Mouse (Mus musculus) intestine, embryonic 16.5 days (tissue): ENCODE data around the gene Lnx2. TPM values are rescaled to one million over a fixed set of nuclear protein-coding genes. Genes with fewer than 3 reads are reported as not detected.

Experiments used
- ATAC-seq: fragments of 200-750 bp; cut with Nextera tagmentation; 2 replicates; pipeline ENCODE4 v1.8.0; 2017; ENCODE audit warnings: moderate TSS enrichment, moderate library complexity
- H3K27ac ChIP-seq: fragments of 300-500 bp; sonication (generic); 2 replicates; pipeline ENCODE4 v1.5.1; 2014; ENCODE audit warnings: mild to moderate bottlenecking, low read length
- H3K27me3 ChIP-seq: fragments of 300-500 bp; sonication (generic); replicated peaks from 2 replicates; pipeline ENCODE4 v1.6.1; 2014; ENCODE audit warnings: low read length, control low read depth, mixed read lengths; ENCODE audit not compliant: control insufficient read depth, insufficient read depth
- H3K36me3 ChIP-seq: fragments of 300-500 bp; sonication (generic); 2 replicates; pipeline ENCODE4 v1.6.1; 2014; ENCODE audit warnings: low read length, control low read depth; ENCODE audit not compliant: control insufficient read depth, insufficient read depth
- H3K4me1 ChIP-seq: fragments of 300-500 bp; sonication (generic); 2 replicates; pipeline ENCODE4 v1.6.1; 2014; ENCODE audit warnings: low read length, control low read depth, mixed read lengths; ENCODE audit not compliant: control insufficient read depth, insufficient read depth
- H3K4me2 ChIP-seq: fragments of 300-500 bp; sonication (generic); 2 replicates; pipeline ENCODE4 v1.6.1; 2014; ENCODE audit warnings: low read depth, low read length, control low read depth
- H3K4me3 ChIP-seq: fragments of 300-500 bp; sonication (generic); 2 replicates; pipeline ENCODE4 v1.5.1; 2014; ENCODE audit warnings: mild to moderate bottlenecking, low read length
- H3K9ac ChIP-seq: fragments of 300-500 bp; sonication (generic); 2 replicates; pipeline ENCODE4 v1.6.1; 2014; ENCODE audit warnings: low read depth, low read length
- H3K9me3 ChIP-seq: fragments of 300-500 bp; sonication (generic); 2 replicates; pipeline ENCODE4 v1.6.1; 2016; ENCODE audit warnings: low read length, control low read depth; ENCODE audit not compliant: control insufficient read depth
- WGBS: fragments of 180-500 bp; shearing (Covaris S2); extraction: QIAGEN DNeasy Blood & Tissue Kit; methylation state at CpG from one replicate; pipeline ENCODE4 v1.1.7; 2014; 5-methylcytosine and 5-hydroxymethylcytosine counted together
- polyA plus RNA-seq: library from polyadenylated mRNA; unstranded; fragments of >200 nt; fragmentation: Nextera tagmentation; extraction: Ambion mirVana; gene quantifications from 2 replicates; pipeline ENCODE4 v1.2.1, GENCODE M21; 2015

Gene Lnx2
- polyA plus RNA-seq, 1 experiment from 2014 or later: 15.2 TPM

DNA sequence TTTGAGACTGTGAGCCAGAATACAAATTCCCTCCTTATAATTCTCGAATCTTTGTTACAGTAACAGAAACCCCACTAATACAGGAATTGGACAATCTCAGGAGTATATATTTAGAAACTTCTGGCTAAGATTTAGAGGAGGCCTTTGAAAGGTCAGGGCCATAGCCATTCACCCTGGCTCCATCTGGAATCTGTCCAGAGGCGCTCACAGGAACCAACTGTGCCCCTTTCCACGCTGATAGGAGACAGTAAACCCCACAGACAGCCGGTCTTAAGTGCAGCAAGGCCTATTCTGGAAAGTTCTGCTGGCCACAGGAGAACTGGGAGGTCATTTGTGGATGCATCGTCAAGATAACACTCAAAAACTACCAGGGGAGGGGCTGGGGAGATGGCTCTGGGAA, 87.3 kb downstream of the Lnx2 start:
- no peak overlapping the region for H3K4me2 ChIP-seq
- no peak overlapping the region for H3K9ac ChIP-seq
- H3K36me3 ChIP-seq: no peaks in the 10 kb centered on the region
- no peaks in the 10 kb centered on the region for H3K27me3 ChIP-seq
- H3K4me1 ChIP-seq: no peaks in the 10 kb centered on the region
- H3K27ac ChIP-seq: no peak overlapping the region
- 66% methylated on average over 5 of the region's 5 CpGs for WGBS
- no peak for ATAC-seq
- H3K4me3 ChIP-seq: no peak overlapping the region
- H3K9me3 ChIP-seq: no peaks in the 10 kb centered on the region

DNA sequence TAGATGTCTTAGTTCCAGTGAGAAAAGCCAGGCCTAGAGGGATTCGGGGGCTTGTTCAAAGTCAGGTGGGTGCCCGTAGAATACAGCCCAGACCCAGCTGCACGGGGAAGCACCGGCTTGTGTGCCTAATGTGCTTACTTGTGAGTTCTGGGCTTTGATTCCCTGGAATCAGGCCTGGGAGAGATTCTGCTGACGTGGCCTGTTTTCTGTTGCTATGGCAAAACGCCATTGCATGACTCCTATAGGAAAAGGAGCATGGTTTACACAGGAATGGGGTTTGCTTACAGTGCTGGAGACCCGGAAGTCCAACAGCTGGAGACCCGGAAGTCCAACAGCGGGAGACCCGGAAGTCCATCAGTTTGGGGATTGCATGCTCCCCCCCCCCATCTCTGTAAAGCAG, 88.8 kb downstream of the Lnx2 start:
- Histone ChIP-seq H3K4me3 (no peak overlapping the region), H3K9ac (no peak overlapping the region), H3K4me2 (no peak overlapping the region), H3K36me3 (no peaks in the 10 kb centered on the region), H3K27me3 (no peaks in the 10 kb centered on the region), H3K4me1 (no peaks in the 10 kb centered on the region), H3K9me3 (no peaks in the 10 kb centered on the region), H3K27ac (no peak overlapping the region)
- ATAC-seq: no peak
- 75% methylated on average over 10 of the region's 10 CpGs for WGBS

DNA sequence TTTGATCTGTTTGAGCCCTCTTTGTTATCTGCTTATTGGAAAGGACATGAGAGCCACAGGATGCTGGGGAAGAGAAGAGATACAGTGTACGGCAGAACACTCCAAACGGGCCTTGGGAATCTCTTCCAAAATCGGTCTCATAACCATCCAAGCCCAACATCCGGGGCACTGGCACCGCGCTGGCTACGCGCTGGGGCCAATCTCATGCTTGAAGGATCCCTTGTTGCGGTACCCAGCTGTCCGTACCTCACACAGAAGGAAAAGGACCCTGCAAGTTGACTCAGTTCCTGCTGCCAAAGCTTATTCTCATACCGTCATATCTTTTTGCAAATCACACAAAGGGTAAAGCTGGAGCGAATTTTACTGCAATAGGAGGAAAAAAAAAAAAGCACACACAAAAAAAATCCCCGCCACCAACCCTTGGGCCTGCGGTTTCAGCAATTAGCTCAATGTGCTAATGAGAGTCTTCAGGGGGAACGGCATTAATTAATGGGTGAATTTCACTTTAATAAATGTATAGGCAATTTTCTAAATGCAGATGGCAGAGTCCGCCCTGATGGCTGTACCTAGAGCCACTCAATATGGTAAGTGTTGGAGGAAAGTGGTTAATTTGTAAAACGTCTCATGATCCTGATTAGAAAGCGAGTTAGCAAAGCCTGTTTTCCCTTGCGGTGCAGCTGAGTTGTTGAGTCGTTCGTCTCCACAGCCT, 90.5 kb downstream of the Lnx2 start:
- H3K9me3 ChIP-seq: no peaks in the 10 kb centered on the region
- WGBS: 69% methylated on average over 21 of the region's 21 CpGs
- H3K4me3 ChIP-seq: no peak overlapping the region
- no peak overlapping the region for H3K9ac ChIP-seq
- no peaks in the 10 kb centered on the region for H3K27me3 ChIP-seq
- H3K4me1 ChIP-seq: no peaks in the 10 kb centered on the region
- H3K27ac ChIP-seq: no peak overlapping the region
- H3K36me3 ChIP-seq: no peaks in the 10 kb centered on the region
- no peak overlapping the region for H3K4me2 ChIP-seq
- no peak for ATAC-seq

DNA sequence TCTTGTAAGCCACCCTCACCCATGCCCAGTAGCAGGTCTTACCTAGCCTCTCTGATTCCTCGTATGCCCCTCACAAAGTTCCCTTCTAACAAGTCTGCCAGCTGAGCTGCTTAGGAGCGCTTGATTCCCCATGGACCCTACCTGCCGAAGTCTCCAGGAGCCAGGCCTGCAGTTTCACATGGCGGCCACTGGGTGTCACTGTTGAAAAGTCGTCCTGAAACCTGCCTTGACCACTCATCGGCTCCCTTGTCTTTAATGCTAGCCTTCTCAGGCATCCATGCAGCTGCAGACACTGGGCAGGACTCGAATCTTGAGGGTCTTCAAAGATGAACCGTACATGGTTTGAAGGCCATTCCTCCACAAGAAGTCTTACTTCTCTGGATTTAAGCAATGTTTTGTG, 93.2 kb downstream of the Lnx2 start:
- 7% methylated on average over 8 of the region's 8 CpGs for WGBS
- H3K27ac ChIP-seq: no peak overlapping the region
- H3K27me3 ChIP-seq: no peaks in the 10 kb centered on the region
- H3K9ac ChIP-seq: no peak overlapping the region
- H3K4me3 ChIP-seq: no peak overlapping the region
- H3K4me1 ChIP-seq: no peaks in the 10 kb centered on the region
- no peak overlapping the region for H3K4me2 ChIP-seq
- ATAC-seq: peak; percentile 44; the same call in 1 of the 2 replicates
- no peaks in the 10 kb centered on the region for H3K9me3 ChIP-seq
- no peaks in the 10 kb centered on the region for H3K36me3 ChIP-seq

DNA sequence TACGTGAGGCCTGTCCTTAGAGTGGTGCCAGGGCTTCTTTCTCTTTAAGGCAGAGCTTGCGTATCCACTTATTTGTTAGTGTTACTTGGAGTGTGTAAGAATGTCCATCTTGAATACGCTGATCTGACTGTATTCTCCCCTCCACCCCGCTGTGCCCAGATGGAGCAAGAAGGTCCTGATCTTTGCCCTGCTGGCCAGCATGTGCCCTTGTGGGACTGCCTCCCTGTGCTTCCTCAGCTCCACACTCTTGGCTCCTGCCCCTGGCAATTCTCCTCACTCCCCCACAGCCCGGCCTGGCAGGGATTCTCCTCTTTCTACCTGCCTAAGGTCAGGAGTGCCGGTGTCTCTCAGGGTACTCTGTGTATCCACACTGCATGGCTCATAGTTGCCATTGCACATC, 95.0 kb downstream of the Lnx2 start:
- Histone ChIP-seq H3K36me3 (no peaks in the 10 kb centered on the region), H3K4me1 (no peaks in the 10 kb centered on the region), H3K4me2 (no peak overlapping the region), H3K27ac (no peak overlapping the region), H3K9ac (no peak overlapping the region), H3K9me3 (no peaks in the 10 kb centered on the region), H3K4me3 (no peak overlapping the region), H3K27me3 (no peaks in the 10 kb centered on the region)
- no peak for ATAC-seq
- 86% methylated on average over 6 of the region's 6 CpGs for WGBS

DNA sequence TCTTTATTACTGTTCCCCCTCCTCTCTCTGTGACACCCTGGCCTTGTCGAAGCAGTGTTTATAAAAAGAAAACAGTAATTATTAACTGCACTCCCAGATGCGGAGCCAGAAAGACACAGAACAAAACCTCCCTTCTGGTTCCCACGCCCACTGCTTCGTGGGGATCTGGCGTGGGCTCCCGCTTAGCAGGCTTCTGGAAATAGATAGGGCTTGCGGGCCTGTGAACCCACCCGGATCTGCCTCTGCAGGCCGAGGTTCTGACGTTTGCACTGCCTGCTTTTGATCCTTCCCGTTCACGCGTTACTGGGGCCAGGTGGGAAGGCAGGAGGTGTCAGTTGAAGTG, 101.6 kb downstream of the Lnx2 start:
- Histone ChIP-seq H3K36me3 (no peaks in the 10 kb centered on the region), H3K4me1 (peaks cover 7% of the 10 kb centered on the region; the same call in 1 of the 2 replicates), H3K9ac (peak overlapping the region; percentile 52), H3K4me3 (no peak overlapping the region), H3K27ac (no peak overlapping the region), H3K9me3 (no peaks in the 10 kb centered on the region), H3K27me3 (no peaks in the 10 kb centered on the region), H3K4me2 (0 out of 2 replicates have a peak overlapping the region, but pooled peaks have one; percentile 2)
- WGBS: 34% methylated on average over 13 of the region's 13 CpGs
- ATAC-seq: no peak

DNA sequence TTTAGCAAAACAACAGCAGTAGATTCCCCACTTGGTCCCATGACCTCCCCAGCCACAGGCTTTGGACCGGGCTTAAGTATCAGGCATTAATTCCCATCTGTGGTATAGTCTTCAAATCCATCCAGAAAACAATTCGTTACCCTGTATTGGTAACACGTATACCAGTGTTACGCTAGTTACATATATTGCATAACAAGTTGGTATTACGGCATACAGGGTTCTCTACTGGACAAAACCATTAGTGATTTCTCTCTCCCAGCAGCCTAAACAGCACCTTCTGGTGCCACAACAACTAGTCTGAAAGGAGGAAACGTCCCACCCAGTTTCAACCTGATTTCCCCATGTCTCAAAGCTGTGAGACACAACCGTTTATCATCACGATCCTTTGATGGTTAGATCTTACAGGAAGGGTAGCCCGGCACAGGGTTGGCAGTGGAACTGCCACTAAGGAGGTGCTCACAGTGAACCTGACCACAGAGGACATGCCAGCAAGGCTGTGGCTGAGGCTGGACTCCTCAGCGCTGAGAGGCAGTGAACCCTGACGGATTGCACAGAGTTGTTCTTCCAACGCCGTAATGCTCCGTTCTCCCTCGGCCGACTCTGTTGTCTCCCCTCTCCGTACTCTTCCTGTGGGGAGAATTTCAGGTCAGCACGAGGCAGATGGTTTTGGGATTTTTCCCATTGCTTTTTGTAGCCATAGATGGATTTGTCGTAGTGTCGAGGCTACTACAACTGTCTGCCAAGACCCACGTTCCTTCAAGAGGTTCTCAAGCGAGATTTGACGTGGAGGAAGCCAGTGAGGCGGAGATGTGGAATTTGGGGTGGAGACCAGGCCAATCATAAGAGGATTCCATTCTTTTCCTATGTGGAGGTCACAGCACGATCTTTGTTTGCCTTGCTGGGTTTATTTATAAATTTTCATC, 102.3 kb downstream of the Lnx2 start:
- Histone ChIP-seq H3K4me1 (peaks cover 7% of the 10 kb centered on the region; the same call in 1 of the 2 replicates), H3K36me3 (no peaks in the 10 kb centered on the region), H3K27ac (no peak overlapping the region), H3K27me3 (no peaks in the 10 kb centered on the region), H3K4me2 (0 out of 2 replicates have a peak overlapping the region, but pooled peaks have one; percentile 2), H3K9me3 (no peaks in the 10 kb centered on the region), H3K9ac (0 out of 2 replicates have a peak overlapping the region, but pooled peaks have one; percentile 52), H3K4me3 (no peak overlapping the region)
- 64% methylated on average over 25 of the region's 25 CpGs for WGBS
- peak; percentile 36; the same call in 1 of the 2 replicates for ATAC-seq

DNA sequence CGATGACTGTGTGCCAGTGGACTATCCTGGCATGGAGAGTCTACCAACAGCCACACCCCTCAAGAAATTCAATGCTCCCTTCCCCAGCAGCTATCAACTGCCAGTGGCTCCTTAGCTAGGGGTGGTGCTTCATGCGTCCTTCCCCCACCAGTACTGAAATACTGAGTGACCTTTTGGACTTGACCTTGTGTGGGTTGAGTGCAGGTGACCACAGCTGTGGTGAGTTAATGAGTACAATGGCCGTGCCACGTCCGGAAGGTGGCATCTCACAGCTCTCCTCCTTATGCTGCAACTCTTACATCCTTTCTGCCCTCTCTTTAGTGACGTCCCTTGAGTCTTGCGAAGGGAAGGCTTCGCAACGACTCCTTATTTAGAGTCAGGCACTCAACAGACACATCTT, 103.0 kb downstream of the Lnx2 start:
- H3K27me3 ChIP-seq: no peaks in the 10 kb centered on the region
- H3K4me3 ChIP-seq: no peak overlapping the region
- H3K36me3 ChIP-seq: no peaks in the 10 kb centered on the region
- no peak overlapping the region for H3K27ac ChIP-seq
- no peak overlapping the region for H3K9ac ChIP-seq
- H3K4me2 ChIP-seq: no peak overlapping the region
- H3K4me1 ChIP-seq: peaks cover 7% of the 10 kb centered on the region; the same call in 1 of the 2 replicates
- 87% methylated on average over 9 of the region's 9 CpGs for WGBS
- ATAC-seq: no peak
- H3K9me3 ChIP-seq: no peaks in the 10 kb centered on the region

DNA sequence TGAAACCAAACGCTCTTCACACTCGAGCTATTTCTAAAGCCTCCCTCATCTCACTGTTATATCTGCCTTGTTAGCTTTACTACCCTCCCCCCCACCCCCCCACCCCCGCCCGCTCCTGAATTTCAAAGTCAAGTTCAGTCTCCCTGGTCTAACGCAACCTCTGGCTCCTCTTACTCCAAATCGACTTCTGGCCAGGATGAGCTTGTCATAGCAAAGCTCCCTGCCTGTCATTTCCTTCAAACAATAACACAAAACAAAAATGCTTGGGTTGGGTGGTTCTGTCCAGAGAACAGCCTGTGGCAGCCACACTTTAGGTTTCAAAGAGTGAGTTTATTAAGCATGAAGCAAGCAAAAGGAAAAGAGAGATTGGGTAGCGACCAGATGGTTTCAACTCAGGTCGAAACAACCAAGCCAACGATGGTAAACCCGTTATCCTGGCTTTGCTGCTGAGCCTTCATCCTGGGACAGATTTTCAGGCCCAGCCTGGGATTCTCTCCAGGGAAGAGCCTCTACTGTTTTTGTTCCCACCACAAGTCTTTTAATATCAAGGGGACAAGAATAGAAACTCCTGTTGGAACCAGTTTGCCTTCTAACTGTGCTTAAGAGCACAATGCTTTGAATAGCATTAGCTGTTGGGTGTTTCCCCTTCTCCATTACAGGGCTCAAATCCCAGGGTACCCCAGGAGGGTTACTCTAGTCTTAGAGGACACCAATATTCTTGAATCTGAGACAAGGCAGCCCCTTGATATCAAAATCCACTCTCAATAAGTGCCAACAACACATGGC, 104.4 kb downstream of the Lnx2 start:
- 68% methylated on average over 10 of the region's 10 CpGs for WGBS
- no peaks in the 10 kb centered on the region for H3K9me3 ChIP-seq
- no peak overlapping the region for H3K4me2 ChIP-seq
- H3K36me3 ChIP-seq: no peaks in the 10 kb centered on the region
- H3K27me3 ChIP-seq: no peaks in the 10 kb centered on the region
- no peak overlapping the region for H3K9ac ChIP-seq
- no peak overlapping the region for H3K27ac ChIP-seq
- peaks cover 7% of the 10 kb centered on the region; the same call in 1 of the 2 replicates for H3K4me1 ChIP-seq
- H3K4me3 ChIP-seq: no peak overlapping the region
- no peak for ATAC-seq
